Mouse (Mus musculus) hindbrain, embryonic 13.5 days (tissue): ENCODE measurements around the gene Ccdc82. TPM values are rescaled to one million over a fixed set of nuclear protein-coding genes. Genes with fewer than 3 reads are reported as not detected.

ENCODE experiments used
- ATAC-seq: fragments of 200-750 bp; cut with Nextera tagmentation; 2 replicates; pipeline ENCODE4 v1.8.0; 2017; ENCODE audit warnings: moderate TSS enrichment; ENCODE audit not compliant: low FRiP score
- H3K27ac ChIP-seq: fragments of 300-500 bp; sonication (generic); 2 replicates; pipeline ENCODE4 v1.5.1; 2015; ENCODE audit warnings: inconsistent platforms, mild to moderate bottlenecking, moderate library complexity
- H3K27me3 ChIP-seq: fragments of 300-500 bp; sonication (generic); 2 replicates; pipeline ENCODE4 v1.6.1; 2015; ENCODE audit warnings: mild to moderate bottlenecking, inconsistent platforms
- H3K36me3 ChIP-seq: fragments of 300-500 bp; sonication (generic); 2 replicates; pipeline ENCODE4 v1.6.1; 2015; ENCODE audit warnings: mild to moderate bottlenecking, inconsistent platforms
- H3K4me1 ChIP-seq: fragments of 300-500 bp; sonication (generic); replicated peaks from 2 replicates; pipeline ENCODE4 v1.6.1; 2015; ENCODE audit warnings: inconsistent platforms
- H3K4me2 ChIP-seq: fragments of 300-500 bp; sonication (generic); 2 replicates; pipeline ENCODE4 v1.6.1; 2015; ENCODE audit warnings: inconsistent platforms, mild to moderate bottlenecking, moderate library complexity
- H3K4me3 ChIP-seq: fragments of 300-500 bp; sonication (generic); 2 replicates; pipeline ENCODE4 v1.5.1; 2015; ENCODE audit warnings: mild to moderate bottlenecking, inconsistent platforms
- H3K9ac ChIP-seq: fragments of 300-500 bp; sonication (generic); 2 replicates; pipeline ENCODE4 v1.6.1; 2015; ENCODE audit warnings: mild to moderate bottlenecking, inconsistent platforms
- H3K9me3 ChIP-seq: fragments of 300-500 bp; sonication (generic); 2 replicates; pipeline ENCODE4 v1.6.1; 2016; ENCODE audit warnings: inconsistent platforms
- WGBS: fragments of 180-500 bp; shearing (Covaris S2); methylation state at CpG from one replicate; pipeline ENCODE4 v1.1.7; 2015; 5-methylcytosine and 5-hydroxymethylcytosine counted together
- polyA plus RNA-seq: library from polyadenylated mRNA; unstranded; fragments of >200 nt; fragmentation: Nextera tagmentation; extraction: Ambion mirVana; gene quantifications from 2 replicates; pipeline ENCODE4 v1.2.1, GENCODE M21; 2015

Ccdc82 gene
- polyA plus RNA-seq, 1 experiment from 2014 or later: 13.5 TPM

GRCm38 (mm10) chr9:13315393-13315792, 68.6 kb downstream of the Ccdc82 start:
- ATAC-seq: no peak
- 83% methylated on average over 5 of the region's 5 CpGs for WGBS

GRCm38 (mm10) chr9:13319566-13319965, 72.8 kb downstream of the Ccdc82 start:
- Histone ChIP-seq H3K4me3 (no peak overlapping the region), H3K9me3 (no peaks in the 10 kb centered on the region), H3K27ac (no peak overlapping the region), H3K36me3 (no peaks in the 10 kb centered on the region), H3K9ac (no peak overlapping the region), H3K4me2 (no peak overlapping the region), H3K27me3 (no peaks in the 10 kb centered on the region), H3K4me1 (peaks cover 11% of the 10 kb centered on the region; the same call in 1 of the 2 replicates)
- WGBS: 97% methylated on average over 2 of the region's 2 CpGs
- ATAC-seq: no peak

More at GRCm38 (mm10) chr9:13315393-13315792, 68.6 kb downstream of the Ccdc82 start:
- no peaks in the 10 kb centered on the region for H3K9me3 ChIP-seq
- no peak overlapping the region for H3K4me2 ChIP-seq
- H3K9ac ChIP-seq: no peak overlapping the region
- no peaks in the 10 kb centered on the region for H3K36me3 ChIP-seq
- H3K4me3 ChIP-seq: no peak overlapping the region
- H3K27me3 ChIP-seq: no peaks in the 10 kb centered on the region
- H3K27ac ChIP-seq: no peak overlapping the region
- H3K4me1 ChIP-seq: peaks cover 14% of the 10 kb centered on the region

GRCm38 (mm10) chr9:13320800-13321364, 74.1 kb downstream of the Ccdc82 start:
- no peak for ATAC-seq
- no peak overlapping the region for H3K9ac ChIP-seq
- H3K36me3 ChIP-seq: no peaks in the 10 kb centered on the region
- H3K9me3 ChIP-seq: no peaks in the 10 kb centered on the region
- peaks cover 11% of the 10 kb centered on the region; the same call in 1 of the 2 replicates for H3K4me1 ChIP-seq
- no peak overlapping the region for H3K4me2 ChIP-seq
- WGBS: 90% methylated on average over 5 of the region's 5 CpGs
- H3K27me3 ChIP-seq: no peaks in the 10 kb centered on the region
- H3K4me3 ChIP-seq: no peak overlapping the region
- no peak overlapping the region for H3K27ac ChIP-seq

- Histone ChIP-seq H3K9ac (no peak overlapping the region), H3K9me3 (no peaks in the 10 kb centered on the region), H3K4me3 (no peak overlapping the region), H3K27ac (no peak overlapping the region), H3K4me1 (peaks cover 11% of the 10 kb centered on the region; the same call in 1 of the 2 replicates), H3K4me2 (no peak overlapping the region), H3K36me3 (no peaks in the 10 kb centered on the region), H3K27me3 (no peaks in the 10 kb centered on the region)
- WGBS: 71% methylated on average over 2 of the region's 2 CpGs
- no peak for ATAC-seq
Observed at GRCm38 (mm10) chr9:13323074-13323473, 76.3 kb downstream of the Ccdc82 start.

DNA sequence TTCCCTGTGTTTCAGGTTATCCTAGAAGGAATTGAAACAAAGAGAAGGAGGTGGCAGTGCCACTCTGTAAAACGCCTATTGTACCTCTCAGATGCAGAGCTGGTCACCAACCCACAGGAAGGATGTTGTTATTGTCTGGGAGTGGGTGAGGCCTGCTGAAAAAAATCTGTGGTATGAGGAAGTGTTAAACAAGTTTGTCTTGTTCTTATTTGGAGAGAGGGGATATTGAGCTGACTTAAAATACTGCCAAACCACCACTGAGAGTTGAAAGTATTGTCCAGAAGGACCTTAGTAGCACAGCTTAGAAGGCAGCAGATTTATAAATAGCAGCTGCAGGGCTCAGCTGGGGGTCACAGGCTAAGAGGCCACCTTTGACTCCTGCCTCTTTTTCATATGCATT, 76.9 kb downstream of the Ccdc82 start:
- H3K27ac ChIP-seq: no peak overlapping the region
- H3K4me2 ChIP-seq: no peak overlapping the region
- no peak for ATAC-seq
- no peaks in the 10 kb centered on the region for H3K27me3 ChIP-seq
- H3K9ac ChIP-seq: no peak overlapping the region
- H3K36me3 ChIP-seq: no peaks in the 10 kb centered on the region
- H3K4me3 ChIP-seq: no peak overlapping the region
- WGBS: 37% methylated on average over 1 of the region's 1 CpGs
- peaks cover 11% of the 10 kb centered on the region; the same call in 1 of the 2 replicates for H3K4me1 ChIP-seq
- H3K9me3 ChIP-seq: no peaks in the 10 kb centered on the region

Other genes starting within 250 kb of the Ccdc82 start
- 12.7 and 12.8 TPM in 2 replicates for gene Jrkl, start 1.1 kb upstream of the Ccdc82 start, polyA plus RNA-seq
- 11.3 and 11.4 TPM in 2 replicates for gene Maml2, start 51.0 kb downstream of the Ccdc82 start, polyA plus RNA-seq
- gene Gm17571, start 199.8 kb downstream of the Ccdc82 start, polyA plus RNA-seq: not detected in 2 replicates